8 mouse cellular contexts compared by ENCODE assay signal in genomic region chr2:70825371-70826051, GRCm38 (mm10). TPM values are rescaled to one million over a fixed set of nuclear protein-coding genes. Genes with fewer than 3 reads are reported as not detected.
DNase-seq lines count a peak whose midpoint lies in the region; ATAC-seq and TF ChIP-seq lines count a peak whose summit lies in the region.

Tlk1 (minus strand) TSS chr2:70825728.

- peak within 1 kb of the TSS; percentile 44 for H3K4me2 ChIP-seq in hindbrain, embryonic 11.5 days (replicated peaks; ENCODE audit: low read depth, low read length)

- peak; percentile 85 for ATAC-seq in hindbrain, embryonic 11.5 days (ENCODE audit: low FRiP score)

- peak within 1 kb of the TSS; percentile 96 for H3K9ac ChIP-seq in hindbrain, embryonic 11.5 days (ENCODE audit: low read depth, low read length)

- H3K4me1 ChIP-seq in cerebellum, adult 2 months (ENCODE audit: control insufficient read depth, insufficient read depth, low read length) = no peaks in the 10 kb centered on the region; the same call in 1 of the 2 replicates
- no peaks in the 10 kb centered on the region for H3K4me1 ChIP-seq in hindbrain, embryonic 11.5 days (replicated peaks; ENCODE audit: control insufficient read depth, insufficient read depth, low read length)

- WGBS in cerebellum, adult 2 months = under 1% methylated on average over 67 of the region's 118 CpGs
- 2% methylated on average over 34 of the region's 118 CpGs for WGBS in hindbrain, embryonic 11.5 days

- peak within 1 kb of the TSS; percentile 93 for H3K27ac ChIP-seq in cerebellum, adult 2 months (ENCODE audit: insufficient read depth, low read length)
- peak within 1 kb of the TSS; percentile 100 for H3K27ac ChIP-seq in hindbrain, embryonic 11.5 days (ENCODE audit: low read depth, low read length)

- TF ChIP-seq CTCF in cerebellum, adult 2 months (IDR thresholded peaks at IDR 0.05; ENCODE audit: borderline replicate concordance, insufficient read depth, low read depth, low read length) = no peak

- 0 out of 2 replicates have a peak, but pooled peaks have one; percentile 5 for TF ChIP-seq POLR2A in cerebellum, adult 2 months (IDR thresholded peaks at IDR 0.05; ENCODE audit: borderline replicate concordance, insufficient read depth, low read length)

- H3K4me3 ChIP-seq in cerebellum, adult 2 months (replicated peaks; ENCODE audit: insufficient read depth, low read depth, low read length) = peak within 1 kb of the TSS; percentile 92
- peak within 1 kb of the TSS; percentile 93 for H3K4me3 ChIP-seq in hindbrain, embryonic 11.5 days (ENCODE audit: low read depth, low read length)

- H3K36me3 ChIP-seq in hindbrain, embryonic 11.5 days (ENCODE audit: control insufficient read depth, insufficient read depth, low read length) = no peaks in the 10 kb centered on the region

- no peaks in the 10 kb centered on the region for H3K9me3 ChIP-seq in hindbrain, embryonic 11.5 days (ENCODE audit: control insufficient read depth, low read length)

- DNase-seq in Muller cell, postnatal 12 days (ENCODE audit: inconsistent ontology term) = peak; percentile 91
- DNase-seq in cerebellum, adult 2 months = peak; percentile 78 to 80
- DNase-seq in forelimb bud, embryonic 11.5 days (ENCODE audit: low read depth, low spot score) = peak; percentile 86
- DNase-seq in hindbrain, embryonic 11.5 days (ENCODE audit: low spot score) = peak; percentile 93
- DNase-seq in layer of hippocampus, postnatal 25 days (ENCODE audit: extremely low spot score in 1 of 2, low spot score in 1 of 2) = peak; percentile 46 to 57
- peak; percentile 79 for DNase-seq in lung, postnatal 36 days
- DNase-seq in retina, postnatal 1 day = peak; percentile 91
- peak; percentile 56 to 60 for DNase-seq in urinary bladder, adult 18-20 months (ENCODE audit: low spot score in 2 of 2)

- no peaks in the 10 kb centered on the region for H3K27me3 ChIP-seq in cerebellum, adult 2 months (ENCODE audit: control insufficient read depth, insufficient read depth, low read length)
- no peaks in the 10 kb centered on the region for H3K27me3 ChIP-seq in hindbrain, embryonic 11.5 days (ENCODE audit: control insufficient read depth, insufficient read depth, low read length)

RNA-seq across cellular contexts. Expression of gene Tlk1, which starts in this region (rescaled TPM):
- 28.2 and 30.4 TPM in 2 replicates for polyA plus RNA-seq in cerebellum, adult 2 months (2012; rRNA removed)
- polyA plus RNA-seq in hindbrain, embryonic 11.5 days (2014; fragmentation: Nextera tagmentation; extraction: Ambion mirVana) = 36.8 and 45.4 TPM in 2 replicates
- 10 to 100 TPM; 65.4 to 68.1 TPM for total RNA-seq in layer of hippocampus, postnatal 25 days (2021)

Comparison
In these comparisons a context has a peak if more than half of its experiments do, and no peak if none do; other contexts are left out.
1. Peak in every context shown above with its lines: DNase-seq, ATAC-seq, H3K4me3 ChIP-seq and H3K27ac ChIP-seq.